Mouse (Mus musculus) limb, embryonic 14.5 days (tissue): ENCODE measurements around the gene Synrg. TPM values are rescaled to one million over a fixed set of nuclear protein-coding genes. Genes with fewer than 3 reads are reported as not detected.

Experiments
- ATAC-seq: fragments of 200-750 bp; cut with Nextera tagmentation; 2 replicates; pipeline ENCODE4 v1.8.0; 2017; ENCODE audit warnings: low read depth, moderate number of reproducible peaks, moderate TSS enrichment; ENCODE audit not compliant: low FRiP score
- DNase-seq: peaks from one replicate; pipeline ENCODE4 v3.0.0-alpha.2; 2015; ENCODE audit warnings: low spot score
- H3K27ac ChIP-seq: fragments of 300-500 bp; sonication (generic); replicated peaks from 2 replicates; pipeline ENCODE4 v1.5.1; 2014; ENCODE audit warnings: low read depth, mild to moderate bottlenecking, low read length, moderate library complexity, mixed read lengths
- H3K27me3 ChIP-seq: fragments of 300-500 bp; sonication (generic); 2 replicates; pipeline ENCODE4 v1.6.1; 2014; ENCODE audit warnings: low read length, mixed read lengths; ENCODE audit not compliant: control insufficient read depth, insufficient read depth
- H3K36me3 ChIP-seq: fragments of 300-500 bp; sonication (generic); 2 replicates; pipeline ENCODE4 v1.6.1; 2014; ENCODE audit warnings: mild to moderate bottlenecking, low read length, moderate library complexity, mixed read lengths; ENCODE audit not compliant: control insufficient read depth, insufficient read depth
- H3K4me1 ChIP-seq: fragments of 300-500 bp; sonication (generic); 2 replicates; pipeline ENCODE4 v1.6.1; 2014; ENCODE audit warnings: antibody characterized with exemption, low read length, mixed read lengths; ENCODE audit not compliant: control insufficient read depth, insufficient read depth
- H3K4me2 ChIP-seq: fragments of 300-500 bp; sonication (generic); replicated peaks from 2 replicates; pipeline ENCODE4 v1.6.1; 2014; ENCODE audit warnings: low read depth, mild to moderate bottlenecking, low read length, moderate library complexity; ENCODE audit not compliant: severe bottlenecking
- H3K4me3 ChIP-seq: fragments of 300-500 bp; sonication (generic); replicated peaks from 2 replicates; pipeline ENCODE4 v1.5.1; 2014; ENCODE audit warnings: low read length
- H3K9ac ChIP-seq: fragments of 300-500 bp; sonication (generic); 2 replicates; pipeline ENCODE4 v1.6.1; 2014; ENCODE audit warnings: mild to moderate bottlenecking, low read depth, low read length, moderate library complexity; ENCODE audit not compliant: severe bottlenecking
- H3K9me3 ChIP-seq: fragments of 300-500 bp; sonication (generic); 2 replicates; pipeline ENCODE4 v1.6.1; 2016; ENCODE audit warnings: low read length; ENCODE audit not compliant: control insufficient read depth
- POLR2A ChIP-seq: fragments of 200-500 bp; IDR thresholded peaks from 2 replicates; pipeline ENCODE4 v1.8.0; 2012; ENCODE audit warnings: inconsistent platforms, mild to moderate bottlenecking, moderate library complexity, borderline replicate concordance; ENCODE audit not compliant: insufficient read depth, insufficient read length; ENCODE audit errors: extremely low read depth
- WGBS: fragments of 180-500 bp; shearing (Covaris S2); extraction: QIAGEN DNeasy Blood & Tissue Kit; methylation state at CpG from one replicate; pipeline ENCODE4 v1.1.7; 2014; 5-methylcytosine and 5-hydroxymethylcytosine counted together
- polyA plus RNA-seq, 2 experiments: library from polyadenylated mRNA; depleted of rRNA in 1 of 2; stranded (reverse) in 1 of 2; unstranded in 1 of 2; fragments of >200 nt; fragmentation: Nextera tagmentation in 1 of 2; extraction: Ambion mirVana in 1 of 2; gene quantifications; 2 replicates each; pipeline versions ENCODE4 v1.2.1 to v1.2.3; 2012 to 2014

The Synrg gene
- polyA plus RNA-seq, 2 experiments, result 9.4 to 13.0 TPM

DNA sequence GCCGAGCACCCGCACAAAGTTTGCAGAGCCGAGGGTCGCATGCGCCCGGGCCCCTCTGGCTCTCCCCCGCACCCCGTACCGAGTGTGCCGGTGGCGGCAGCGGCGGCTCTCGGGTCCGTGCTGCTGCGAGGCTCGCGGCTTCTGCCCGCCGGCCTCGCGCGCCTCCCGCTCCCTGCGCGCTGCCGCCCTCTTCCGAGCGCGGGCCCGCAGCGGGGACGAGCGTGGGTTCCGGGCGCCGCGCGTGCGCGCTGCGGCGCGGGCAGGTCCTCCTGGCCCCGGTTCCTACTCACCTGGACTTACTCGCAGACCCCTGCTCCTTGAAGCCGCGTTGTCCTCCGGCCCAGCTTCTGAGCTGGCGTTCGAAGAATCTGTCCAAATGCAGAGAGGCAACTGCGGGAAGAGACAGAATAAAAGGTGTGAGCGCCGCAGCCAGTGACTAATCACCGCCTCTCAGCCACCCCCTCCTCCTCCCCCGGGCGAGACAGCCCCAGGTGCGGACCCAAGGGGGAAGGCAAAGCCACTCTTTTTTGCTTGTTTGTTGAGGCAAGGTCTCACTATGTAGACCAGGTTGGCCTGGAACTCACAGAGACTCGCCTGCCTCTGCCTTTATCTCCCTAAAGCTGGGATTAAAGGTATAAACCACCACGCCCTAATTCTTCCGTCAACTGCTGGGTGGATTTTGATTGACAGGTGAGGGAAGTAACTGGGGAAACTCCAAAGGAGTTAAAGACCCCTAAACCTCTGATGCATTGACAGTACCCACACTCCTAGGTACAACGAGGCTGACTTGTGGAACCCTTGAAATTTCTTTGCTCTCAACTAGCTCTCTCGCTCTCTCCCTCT is 104.2 kb downstream of the Synrg start:
- Histone ChIP-seq H3K9me3 (no peaks in the 10 kb centered on the region), H3K27ac (peak overlapping the region; percentile 67; the same call in 1 of the 2 replicates), H3K36me3 (no peaks in the 10 kb centered on the region), H3K4me1 (peaks cover 27% of the 10 kb centered on the region), H3K9ac (peak overlapping the region; percentile 78), H3K4me2 (peak overlapping the region; percentile 86), H3K4me3 (peak overlapping the region; percentile 73), H3K27me3 (peaks cover 18% of the 10 kb centered on the region)
- no peak for TF ChIP-seq POLR2A
- WGBS, result 7% methylated on average over 47 of the region's 63 CpGs
- ATAC-seq (peak; percentile 44), DNase-seq (peak; percentile 45)

DNA sequence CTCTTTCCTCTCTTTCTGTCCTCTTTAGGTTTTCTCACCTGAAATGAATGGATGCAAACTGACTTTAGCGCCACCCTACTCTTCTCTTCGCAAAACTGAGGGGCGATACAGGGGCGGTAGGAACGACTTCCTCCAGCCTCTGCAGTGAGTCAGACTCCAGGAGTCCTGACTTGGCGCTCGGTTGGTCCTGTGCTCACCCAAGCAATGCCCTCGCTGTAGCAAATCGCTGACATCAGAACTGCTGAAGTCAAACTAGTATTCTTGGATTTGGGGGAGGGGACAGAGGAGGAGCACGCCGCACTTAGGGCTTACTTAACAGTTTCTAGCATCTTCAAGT is 104.8 kb downstream of the Synrg start, which contains the start of gene Dusp14:
Gene Dusp14 (minus strand): TSS at position 228 of the 337 bp plus-strand sequence.
- Histone ChIP-seq H3K36me3 (no peaks in the 10 kb centered on the region), H3K4me3 (peak within 1 kb of the TSS; percentile 73), H3K4me1 (peaks cover 31% of the 10 kb centered on the region), H3K9me3 (no peaks in the 10 kb centered on the region), H3K27ac (peak within 1 kb of the TSS; percentile 67; the same call in 1 of the 2 replicates), H3K9ac (peak within 1 kb of the TSS; percentile 78), H3K4me2 (peak within 1 kb of the TSS; percentile 86), H3K27me3 (peaks cover 18% of the 10 kb centered on the region)
- no peak for TF ChIP-seq POLR2A
- DNase-seq, result no peak
- ATAC-seq, result no peak
- WGBS, result 13% methylated on average over 11 of the region's 11 CpGs

- Histone ChIP-seq H3K4me2 (no peak overlapping the region), H3K4me3 (no peak overlapping the region), H3K4me1 (peaks cover 15% of the 10 kb centered on the region; the same call in 1 of the 2 replicates), H3K36me3 (no peaks in the 10 kb centered on the region; the same call in 1 of the 2 replicates), H3K27me3 (0 out of 2 replicates have a peak, but pooled peaks cover 5% of the 10 kb centered on the region), H3K9me3 (no peaks in the 10 kb centered on the region), H3K9ac (no peak overlapping the region), H3K27ac (peak overlapping the region; percentile 56; the same call in 1 of the 2 replicates)
- peak; percentile 82 for ATAC-seq
- DNase-seq, result peak; percentile 65
- WGBS, result 29% methylated on average over 9 of the region's 9 CpGs
- TF ChIP-seq POLR2A, result no peak
Measured at GRCm38 (mm10) chr11:84072904-84073651, 108.8 kb downstream of the Synrg start.

- Histone ChIP-seq H3K9me3 (no peaks in the 10 kb centered on the region), H3K9ac (no peak overlapping the region), H3K36me3 (peaks cover 9% of the 10 kb centered on the region; the same call in 1 of the 2 replicates), H3K27ac (0 out of 2 replicates have a peak overlapping the region, but pooled peaks have one; percentile 39), H3K4me2 (no peak overlapping the region), H3K4me1 (peaks cover 11% of the 10 kb centered on the region; the same call in 1 of the 2 replicates), H3K4me3 (no peak overlapping the region), H3K27me3 (no peaks in the 10 kb centered on the region)
- WGBS, result 73% methylated on average over 7 of the region's 7 CpGs
- DNase-seq (no peak), ATAC-seq (no peak)
- TF ChIP-seq POLR2A, result no peak
Measured at GRCm38 (mm10) chr11:84073816-84074764, 109.9 kb downstream of the Synrg start.
